Mouse (Mus musculus): ENCODE measurements at regions not wholly inside any gene's neighbourhood (a gene's known extent, or its start where the extent isn't known, plus 50 kb on each side); places are given as distances from the start of the nearest gene placed in this dataset.

DNA sequence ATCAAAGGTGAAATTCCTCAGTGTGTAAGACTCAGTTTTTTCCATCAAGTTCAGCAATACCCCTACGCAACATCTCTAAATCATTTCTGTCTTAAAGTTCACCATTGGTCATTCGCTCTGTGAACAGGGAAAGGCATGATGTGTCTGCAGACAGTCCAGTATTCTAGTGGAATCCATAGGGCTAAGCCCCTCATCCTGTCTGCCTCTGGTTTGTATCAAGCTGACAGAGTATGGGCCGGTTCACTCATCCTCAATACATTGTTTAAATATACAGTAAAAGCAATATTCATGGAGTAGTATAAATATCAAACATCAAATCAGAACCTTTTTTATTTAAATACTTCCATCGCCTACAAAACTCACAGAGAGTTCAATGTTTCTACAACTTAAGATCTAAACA, 152.9 kb upstream of the Paip1 start:
- no peak for DNase-seq

DNA sequence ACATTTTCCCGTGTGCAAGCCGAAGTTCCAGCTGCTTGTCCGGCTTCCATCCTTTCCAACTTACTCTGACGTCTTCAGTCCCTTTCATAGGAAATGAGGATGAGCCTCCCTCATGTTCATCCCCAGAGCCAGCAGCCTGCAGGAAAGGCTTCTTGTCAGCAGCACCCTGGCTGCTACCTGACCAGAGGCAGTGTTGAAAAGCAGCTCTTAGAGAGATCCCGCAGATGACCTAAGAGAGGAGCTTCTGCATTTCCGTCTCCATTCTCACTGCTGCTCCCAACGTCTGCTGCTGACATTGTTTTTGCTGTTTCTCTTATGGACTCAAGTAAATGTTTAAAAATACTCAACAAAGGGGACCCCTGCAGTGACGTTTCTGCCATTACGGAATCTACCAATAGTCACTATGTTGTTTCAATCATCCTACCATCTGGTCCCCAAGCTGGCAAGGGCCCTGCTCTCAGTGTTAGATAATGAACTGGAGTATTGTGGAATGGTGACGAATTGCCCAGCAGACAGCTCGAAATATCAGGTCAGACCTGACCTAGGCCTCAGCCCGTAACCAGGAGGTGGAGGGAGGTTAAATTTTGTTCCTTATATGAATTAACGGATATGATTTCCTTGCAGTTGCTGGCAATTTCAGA, 151.0 kb upstream of the Paip1 start:
- no peak for DNase-seq

DNA sequence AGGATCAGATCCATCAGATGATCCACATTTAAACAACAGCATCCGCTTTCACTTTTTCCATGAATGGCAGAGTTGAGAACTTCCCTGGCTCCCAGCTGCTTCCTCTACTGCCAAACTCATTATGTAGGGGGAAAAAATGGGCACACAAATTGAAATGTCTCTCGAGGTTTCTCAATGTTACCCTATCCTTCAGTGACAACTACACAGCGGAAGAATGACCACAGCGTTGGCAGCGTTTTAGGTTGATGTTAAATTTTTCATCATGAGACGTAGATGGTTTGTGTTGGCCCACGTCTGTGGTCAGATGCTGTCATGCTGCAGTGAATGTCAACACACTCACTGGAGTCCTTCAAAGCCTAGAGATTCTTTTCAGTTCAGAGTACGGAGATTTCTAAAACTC, 149.0 kb upstream of the Paip1 start:
- peak; percentile 8 to 18 for DNase-seq

DNA sequence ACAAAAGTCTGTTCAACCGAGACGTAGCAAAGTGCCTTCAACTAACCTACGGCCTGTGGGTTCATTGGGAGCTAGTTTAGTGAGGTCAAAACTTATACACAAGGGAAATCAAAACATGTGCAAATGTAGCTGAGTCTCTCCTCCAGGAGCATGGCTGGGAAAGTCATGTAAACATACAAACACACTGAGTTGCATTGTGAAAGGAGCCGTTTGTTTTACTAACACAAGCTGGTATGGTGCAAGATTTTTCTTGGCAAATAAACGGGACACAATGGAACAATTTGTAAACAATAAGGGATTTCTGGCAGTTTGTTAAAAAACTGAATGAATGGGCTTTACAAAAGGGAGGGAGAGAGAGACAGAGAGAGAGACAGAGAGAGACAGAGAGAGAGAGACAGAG, 147.8 kb upstream of the Paip1 start:
- no peak for DNase-seq

DNA sequence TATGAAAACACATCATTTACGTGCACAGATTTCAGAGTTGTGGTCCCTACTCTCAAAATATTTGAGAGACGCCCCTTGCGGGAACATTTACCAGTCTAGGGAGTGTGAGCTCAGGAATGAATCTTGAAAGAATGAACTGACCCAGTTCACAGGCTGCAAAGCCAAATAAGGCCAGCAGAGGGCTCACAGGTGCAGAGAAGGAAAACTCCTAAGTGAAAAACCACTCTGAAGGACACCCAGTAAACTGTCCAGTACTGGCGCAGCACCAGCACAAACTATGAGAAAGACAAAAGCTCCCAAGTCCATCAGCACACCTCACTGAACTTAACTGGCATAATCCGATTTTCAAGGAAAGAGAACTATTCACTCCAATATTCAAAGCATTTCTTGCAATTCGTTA, 145.0 kb upstream of the Paip1 start:
- DNase-seq, result peak; percentile 33 to 52

DNA sequence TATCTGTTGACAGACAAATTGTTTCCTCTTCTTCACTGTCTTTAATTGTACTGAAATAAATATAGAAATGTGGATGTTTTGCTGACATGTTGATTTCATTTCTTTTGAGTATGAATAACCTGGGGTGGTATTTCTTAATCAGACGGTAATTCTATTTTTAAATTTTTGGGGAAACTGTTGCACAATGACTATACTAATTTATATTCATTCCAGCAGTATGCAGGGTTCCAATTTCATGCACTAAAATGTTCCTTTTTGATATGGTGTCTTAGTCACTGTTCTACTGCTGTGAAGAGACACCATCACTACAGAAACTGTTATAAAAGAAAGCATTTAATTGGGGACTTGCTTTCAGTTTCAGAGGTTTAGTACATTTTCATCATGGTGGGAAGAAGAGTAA, 119.2 kb upstream of the Paip1 start:
- no peak for DNase-seq

DNA sequence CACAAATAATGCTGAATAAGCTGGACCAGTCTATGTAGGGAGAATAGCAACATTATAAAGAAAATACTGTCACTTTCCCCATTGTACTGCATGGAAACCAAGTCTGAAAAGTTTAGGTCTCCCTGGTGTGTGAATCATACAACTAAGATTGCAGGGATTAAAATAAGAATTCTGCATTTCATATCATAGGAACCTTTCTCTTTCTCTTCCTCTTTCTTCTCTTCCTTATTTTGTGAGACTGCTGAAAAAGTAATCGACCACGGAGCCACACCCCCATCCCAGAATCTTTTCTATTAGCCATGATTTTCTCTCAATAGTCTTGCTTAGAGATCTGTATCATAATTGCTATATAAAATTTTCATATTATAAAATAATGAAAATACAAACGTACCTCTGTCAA, 118.4 kb upstream of the Paip1 start:
- no peak for DNase-seq

DNA sequence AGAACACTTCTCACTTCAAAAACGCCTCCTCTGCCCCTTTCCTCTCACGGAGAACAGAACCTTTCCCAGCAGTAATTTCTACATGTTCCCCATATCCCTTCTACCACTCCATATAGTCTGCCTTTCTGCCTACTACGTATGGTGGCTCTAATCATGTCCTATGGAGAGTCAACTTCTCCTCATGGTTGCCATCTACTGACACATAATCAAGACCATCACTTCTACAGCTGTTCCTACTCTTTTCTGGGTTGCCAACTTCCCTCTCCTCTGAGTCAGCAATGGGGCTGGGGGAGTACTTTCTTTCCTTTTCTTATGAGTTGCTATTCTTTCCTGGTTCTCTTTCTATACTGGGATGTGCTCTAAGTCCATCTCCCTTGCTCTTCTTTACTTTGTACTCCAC, 114.0 kb upstream of the Paip1 start:
- DNase-seq, result no peak

DNA sequence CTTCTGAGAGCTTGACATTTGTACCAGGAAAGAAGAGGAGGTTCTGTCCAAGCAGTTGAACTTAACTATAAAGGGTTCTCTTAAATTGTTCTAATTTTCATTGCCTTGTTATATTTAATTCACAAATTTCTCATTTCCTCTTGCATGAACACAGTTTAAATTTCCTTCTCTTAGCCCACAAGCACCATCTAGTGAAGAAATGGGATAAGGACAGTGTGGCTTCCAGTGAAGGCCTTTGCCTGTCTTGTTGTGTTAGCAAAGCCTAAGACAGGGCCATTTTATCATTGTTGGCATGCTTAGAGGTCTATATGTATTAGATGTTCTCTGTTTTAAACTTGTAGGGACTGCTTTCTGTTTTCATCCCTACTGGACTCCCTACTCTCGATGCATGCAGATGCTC, 110.0 kb upstream of the Paip1 start:
- no peak for DNase-seq

DNA sequence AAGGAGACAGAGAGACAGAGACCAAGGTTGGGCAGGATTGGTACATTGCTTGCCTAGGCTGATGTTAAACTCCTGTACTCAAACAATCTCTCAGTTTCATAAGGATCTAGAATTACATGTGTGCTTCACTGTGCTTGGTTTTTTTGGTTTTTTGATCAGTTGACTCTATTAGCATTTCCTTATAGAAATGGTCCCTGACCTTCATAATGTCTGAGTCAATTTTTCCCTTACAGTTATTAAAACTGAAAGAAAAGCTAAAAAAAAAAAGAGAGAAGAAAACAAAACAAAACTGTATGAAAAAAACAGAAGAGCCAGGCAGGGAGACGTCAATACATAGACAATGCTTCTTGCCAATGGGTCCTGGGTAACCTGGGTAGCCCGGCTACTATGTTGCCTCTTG, 102.9 kb upstream of the Paip1 start:
- DNase-seq, result no peak

DNA sequence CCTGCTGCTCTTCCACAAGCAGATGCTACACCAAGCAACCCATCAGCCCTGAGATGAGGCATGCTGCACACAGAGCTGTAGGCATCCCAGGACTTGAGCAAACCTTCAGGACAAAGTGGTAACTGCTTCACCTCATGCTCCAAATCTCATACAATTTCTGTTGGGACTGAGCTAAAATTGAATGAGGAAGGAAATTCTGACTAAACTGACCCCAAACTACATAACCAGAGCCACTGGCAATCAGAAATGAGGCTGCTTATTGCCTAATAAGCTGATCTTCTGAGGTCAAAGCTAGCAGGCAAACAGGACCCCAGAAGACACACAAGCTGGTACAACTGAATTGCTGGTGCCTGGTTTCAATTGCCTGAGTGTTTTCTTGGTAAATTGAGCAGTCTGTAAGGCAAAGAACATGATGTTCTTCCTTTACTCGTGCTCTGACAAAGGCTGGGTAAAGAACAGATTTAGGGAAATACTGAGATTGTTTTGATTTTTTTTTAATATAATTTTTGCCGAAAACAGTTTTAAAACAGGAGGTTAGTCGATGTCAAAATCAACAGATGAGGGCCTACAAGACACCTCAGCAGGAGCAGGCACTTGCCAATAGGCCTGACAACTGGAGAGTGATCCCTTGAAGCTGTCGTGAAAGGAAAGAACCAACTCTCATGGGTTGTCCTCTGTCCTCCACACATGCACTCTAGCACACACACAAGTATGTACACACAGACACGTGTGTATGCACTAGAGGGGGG, 101.3 kb upstream of the Paip1 start:
- DNase-seq, result peak in 1 of 2 experiments; percentile 26

DNA sequence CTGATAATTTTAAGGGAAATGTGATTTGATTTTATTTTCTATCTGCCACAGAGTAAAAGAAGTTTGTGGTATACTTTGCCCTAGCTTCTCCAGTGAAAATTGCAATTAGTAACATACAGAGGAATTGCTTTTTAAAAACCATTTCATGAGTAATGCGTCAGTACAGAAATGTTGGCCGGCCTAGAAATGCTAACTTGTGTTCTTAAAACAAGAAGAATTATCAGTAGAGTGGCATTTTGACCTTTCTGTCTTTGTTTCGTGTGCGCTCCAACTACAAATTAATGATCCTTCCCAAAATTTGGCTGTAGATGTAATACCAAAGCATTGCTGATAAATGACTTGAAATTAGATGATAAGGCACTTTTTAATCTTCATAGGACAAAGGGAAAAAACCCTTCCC, 99.7 kb upstream of the Paip1 start:
- DNase-seq, result no peak

DNA sequence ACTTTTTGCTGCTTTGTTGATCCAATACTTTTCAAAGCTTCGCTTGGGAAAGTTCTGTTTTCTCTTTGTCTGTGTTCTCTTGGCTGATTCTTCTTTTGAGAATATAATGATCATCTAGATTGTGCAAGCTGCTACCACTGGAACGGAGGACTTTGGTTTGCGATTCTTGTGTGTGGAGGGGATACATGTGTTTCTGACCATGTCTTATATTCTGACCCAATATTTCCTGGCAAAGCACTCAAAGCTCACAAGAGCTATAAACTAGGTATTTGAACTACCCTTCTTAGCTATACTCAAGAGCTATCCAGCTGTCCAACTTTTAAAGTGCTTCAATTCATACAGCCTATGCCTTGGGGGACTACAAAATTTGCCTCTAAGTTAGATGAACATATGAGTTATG, 96.6 kb upstream of the Paip1 start:
- DNase-seq, result no peak

DNA sequence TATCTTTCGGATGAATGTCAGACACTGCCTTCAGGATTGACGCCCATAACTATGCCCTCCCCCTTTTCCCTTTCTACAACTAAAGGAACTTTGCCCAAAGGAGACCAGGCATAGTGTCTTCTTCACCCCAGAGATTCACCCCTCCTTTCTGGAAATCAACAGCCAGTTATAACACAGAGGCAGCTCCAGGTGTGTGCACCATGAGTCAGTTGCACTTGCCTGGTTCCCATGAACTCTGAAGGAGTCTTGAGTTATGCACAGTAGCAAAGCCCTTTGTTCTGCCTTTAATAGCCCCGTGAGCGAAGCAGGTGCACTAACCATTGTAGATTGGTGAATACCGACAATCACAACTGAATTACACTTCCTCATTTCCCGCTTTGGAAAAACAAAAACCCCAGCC, 94.5 kb upstream of the Paip1 start:
- DNase-seq, result no peak

DNA sequence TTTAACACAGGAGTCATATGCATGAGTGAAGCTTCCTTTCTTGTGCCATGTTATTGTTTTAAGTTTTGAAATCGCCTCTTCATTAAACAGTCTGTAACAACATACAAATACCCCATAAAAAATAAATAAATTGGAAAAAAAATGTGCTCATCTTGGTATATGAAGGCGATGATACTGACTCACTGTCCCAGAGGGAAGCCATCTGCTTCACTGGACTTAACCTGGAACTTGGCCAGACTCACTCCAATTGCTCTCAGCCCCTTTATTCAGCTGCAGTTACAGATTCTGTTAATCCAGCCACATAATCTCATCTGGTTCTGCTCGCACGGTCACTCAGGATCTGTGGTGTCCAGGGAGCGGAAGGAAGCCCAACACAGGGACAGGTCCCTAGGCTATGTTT, 90.5 kb upstream of the Paip1 start:
- DNase-seq, result no peak

DNA sequence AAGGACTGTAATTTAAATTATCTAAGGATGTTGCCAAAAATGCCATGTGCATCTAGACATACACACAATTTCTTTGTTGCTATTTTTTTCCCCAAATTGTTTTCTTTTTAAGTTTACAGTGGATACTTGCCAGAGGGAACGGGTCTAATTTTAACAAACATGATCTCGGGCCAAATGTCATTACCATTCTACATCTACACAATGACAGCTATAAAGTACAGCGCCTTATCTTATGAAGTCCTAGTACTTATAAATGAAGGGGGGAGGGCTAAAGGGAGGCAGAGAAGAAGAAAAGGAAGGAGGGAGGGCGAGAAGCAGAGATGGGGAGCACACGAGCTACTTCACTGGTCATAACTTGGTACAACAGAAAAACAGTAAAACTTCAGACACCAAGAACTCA, 89.4 kb upstream of the Paip1 start:
- DNase-seq, result no peak

DNA sequence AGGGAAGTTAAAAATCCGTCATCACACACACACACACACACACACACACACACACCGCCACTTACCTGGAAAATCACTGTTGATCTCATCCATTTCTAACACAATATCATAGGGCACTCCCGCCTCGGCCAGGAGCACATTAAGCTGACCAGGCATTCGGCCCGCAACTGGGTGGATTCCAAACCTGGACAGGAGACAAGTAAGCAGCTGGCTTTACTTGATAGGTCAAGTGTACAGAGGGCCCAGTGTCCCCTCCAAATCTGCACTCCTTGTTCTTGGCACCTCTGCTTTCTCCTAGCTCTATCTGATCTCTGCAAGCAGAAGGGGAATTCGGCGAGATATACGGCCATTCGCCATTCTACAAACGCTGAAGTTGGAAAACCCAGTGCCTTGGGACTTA, 88.6 kb upstream of the Paip1 start:
- DNase-seq, result peak; percentile 12 to 42

DNA sequence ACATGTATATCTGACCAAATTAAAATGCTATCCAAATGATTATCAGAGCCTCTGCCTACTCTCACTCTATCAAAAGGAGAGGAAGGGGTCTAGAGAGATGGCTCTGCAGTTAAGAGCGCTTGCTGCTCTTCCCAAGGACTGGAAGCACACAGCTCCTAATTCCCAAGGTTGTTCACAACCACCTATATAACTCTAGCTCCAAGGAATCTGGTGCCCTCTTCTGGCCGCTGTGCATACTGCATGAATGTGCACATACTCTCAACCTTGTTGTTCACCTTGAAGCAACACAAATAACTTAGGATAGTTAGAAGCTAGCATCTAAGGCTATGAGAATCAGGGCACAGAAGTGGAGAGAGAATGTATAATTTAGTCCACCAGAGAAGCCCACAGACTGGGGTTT, 86.6 kb upstream of the Paip1 start:
- DNase-seq, result no peak

DNA sequence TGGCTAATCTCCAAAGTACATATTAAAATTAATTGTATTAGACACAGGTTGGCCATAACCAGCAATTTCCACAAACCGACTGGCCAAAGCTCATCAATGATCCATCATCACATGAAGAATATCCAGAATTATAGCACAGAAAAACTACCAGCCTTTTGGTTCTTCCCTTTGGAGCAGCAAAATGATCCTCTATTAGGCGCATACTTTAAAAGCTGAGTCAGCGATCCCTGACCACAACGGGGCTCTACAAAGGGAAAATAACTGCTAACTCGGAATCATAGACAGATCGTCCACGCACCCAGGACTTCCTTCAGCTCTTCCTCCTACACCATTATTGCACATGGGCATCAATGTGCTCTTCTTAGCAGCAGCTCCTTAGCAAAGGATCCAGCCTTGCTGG, 85.6 kb upstream of the Paip1 start:
- no peak for DNase-seq

DNA sequence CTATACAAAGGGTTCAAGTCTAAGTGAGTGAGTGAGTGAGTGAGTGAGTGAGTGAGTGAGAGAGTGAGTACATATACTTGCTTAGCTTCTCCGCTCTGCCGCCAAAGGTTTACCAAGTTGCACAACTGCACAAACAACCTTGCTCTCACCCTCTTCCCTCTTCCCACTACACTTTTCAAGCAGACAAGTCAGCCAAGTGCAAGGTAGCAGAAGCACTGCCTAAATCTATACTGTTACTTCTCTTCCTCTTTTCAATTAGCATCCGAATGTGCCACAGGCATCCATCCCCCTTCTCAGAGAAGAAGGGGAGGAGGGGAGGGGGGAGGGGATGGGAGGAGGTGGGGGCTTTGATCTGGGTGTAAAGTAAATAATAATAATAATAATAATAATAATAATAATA, 80.4 kb upstream of the Paip1 start:
- DNase-seq, result no peak

DNA sequence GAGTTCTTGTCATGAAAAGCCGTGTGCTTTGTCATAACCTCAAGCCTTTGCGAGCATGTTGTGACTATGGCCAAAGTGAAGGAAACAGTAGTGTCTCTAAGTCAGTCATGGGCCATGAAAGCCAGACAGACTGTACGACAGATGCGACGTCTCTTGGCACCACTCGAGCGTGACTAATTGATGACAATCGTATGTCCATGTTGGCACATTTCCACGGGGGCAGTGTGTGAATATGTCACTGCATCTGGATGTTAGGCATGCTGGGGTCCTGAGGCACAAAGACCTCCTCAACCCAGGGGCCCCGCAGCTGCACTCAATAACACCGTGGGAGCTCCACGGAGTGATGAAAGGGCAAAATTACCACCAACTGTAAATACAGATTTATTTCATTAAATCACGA, 77.1 kb upstream of the Paip1 start:
- no peak for DNase-seq

DNA sequence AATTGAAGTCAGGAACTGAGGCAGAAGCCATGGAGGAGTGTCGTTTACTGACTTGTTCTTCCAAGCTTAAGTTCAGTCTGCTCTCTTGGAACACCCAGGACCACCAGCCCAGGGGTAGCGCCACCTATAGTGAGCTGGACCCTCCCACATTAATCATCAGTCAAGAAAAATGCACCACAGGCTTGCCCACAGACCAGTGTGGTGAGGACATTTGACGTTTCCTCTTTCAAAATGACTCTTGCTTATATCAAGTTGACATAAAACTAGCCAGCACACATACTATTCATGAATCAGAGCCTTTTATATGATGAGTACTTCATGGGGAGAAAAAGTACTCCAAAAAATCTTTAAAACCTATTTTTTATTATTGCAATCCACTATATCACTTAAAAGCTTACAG, 69.7 kb upstream of the Paip1 start:
- no peak for DNase-seq

DNA sequence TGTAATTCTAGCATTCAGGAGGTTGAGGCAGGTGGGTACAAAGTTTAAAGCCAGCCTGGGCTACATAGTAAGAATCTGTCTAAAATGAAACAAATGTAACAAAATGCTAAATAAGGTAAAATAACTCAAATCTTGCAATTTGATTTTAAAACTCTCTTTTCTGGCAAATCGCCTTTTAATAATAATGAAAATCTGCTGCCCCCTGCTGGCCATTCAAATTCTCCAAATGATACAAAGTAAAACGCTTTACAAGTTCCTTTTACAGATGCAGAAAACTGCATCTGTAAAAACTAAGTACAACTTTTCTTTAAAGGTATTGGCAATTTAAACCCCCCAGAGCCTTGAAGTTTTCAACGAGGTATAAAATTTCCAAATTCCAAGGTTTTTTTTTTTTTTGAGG, 65.0 kb upstream of the Paip1 start:
- DNase-seq, result peak in 1 of 2 experiments; percentile 21

DNA sequence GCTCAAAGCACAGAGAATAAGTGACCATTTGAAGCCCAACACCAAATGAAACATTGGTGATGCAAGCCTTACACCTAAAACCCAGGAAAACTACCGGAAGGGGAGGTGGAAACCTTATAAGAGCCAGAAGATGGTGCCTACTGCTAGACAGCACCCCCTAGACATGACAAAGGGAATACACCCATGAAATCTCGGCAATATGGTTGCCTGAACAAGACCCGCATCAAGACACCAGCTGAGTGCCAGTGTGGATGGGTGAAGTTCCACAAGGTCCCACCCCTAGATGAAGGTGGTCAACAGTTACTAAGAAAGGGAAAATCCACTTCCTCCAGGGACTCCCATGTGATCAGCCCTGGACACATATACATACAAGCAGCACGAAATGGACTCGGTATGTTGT, 64.2 kb upstream of the Paip1 start:
- no peak for DNase-seq

DNA sequence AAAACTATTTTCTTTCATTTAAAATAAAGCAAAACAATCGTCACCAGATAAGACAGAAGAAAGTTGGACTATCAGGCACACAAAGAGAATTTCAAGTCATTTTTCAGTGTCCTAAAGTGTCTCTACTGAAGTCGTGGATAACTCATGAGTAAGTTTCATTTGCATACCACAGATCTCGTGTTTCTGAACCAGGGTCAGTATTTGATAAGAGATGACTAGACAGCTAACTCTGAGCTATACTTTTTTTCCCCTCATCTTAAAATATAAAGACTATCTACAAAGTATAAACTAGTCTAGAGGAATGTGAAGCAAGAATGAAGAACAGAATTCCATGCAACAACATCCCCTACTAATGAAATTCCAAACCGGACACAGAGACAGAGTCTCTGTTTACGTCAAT, 60.9 kb upstream of the Paip1 start:
- no peak for DNase-seq

Measured in lung, adult 18-20 months (tissue).